Mouse (Mus musculus): ENCODE measurements around the gene Plekhg2. TPM values are rescaled to one million over a fixed set of nuclear protein-coding genes. Genes with fewer than 3 reads are reported as not detected.

The Plekhg2 gene
- total RNA-seq, 2 experiments from 2014 or later, result 6.2 to 8.9 TPM

GRCm38 (mm10) chr7:28383606-28384005 is 11.2 kb upstream of the Plekhg2 start:
- DNase-seq (ENCODE audit: extremely low spot score in 1 of 2, low spot score in 1 of 2), result no peak

GRCm38 (mm10) chr7:28382981-28383396 is 10.6 kb upstream of the Plekhg2 start:
- peak in 1 of 2 experiments; percentile 31 for DNase-seq (ENCODE audit: extremely low spot score in 1 of 2, low spot score in 1 of 2)

GRCm38 (mm10) chr7:28382347-28382951 is 10.1 kb upstream of the Plekhg2 start:
- no peak for DNase-seq (ENCODE audit: extremely low spot score in 1 of 2, low spot score in 1 of 2)

- no peak for DNase-seq (ENCODE audit: extremely low spot score in 1 of 2, low spot score in 1 of 2)
Observed at GRCm38 (mm10) chr7:28381938-28382337, 9.5 kb upstream of the Plekhg2 start.

- DNase-seq (ENCODE audit: extremely low spot score in 1 of 2, low spot score in 1 of 2), result no peak
Observed at GRCm38 (mm10) chr7:28381017-28381790, 8.8 kb upstream of the Plekhg2 start.

GRCm38 (mm10) chr7:28380237-28381016 is 8.0 kb upstream of the Plekhg2 start, which contains the start of gene Zfp36:
Gene Zfp36 (minus strand): TSS chr7:28380253.
- DNase-seq (ENCODE audit: extremely low spot score in 1 of 2, low spot score in 1 of 2), result no peak

- peak; percentile 62 to 80 for DNase-seq (ENCODE audit: extremely low spot score in 1 of 2, low spot score in 1 of 2)
Observed at GRCm38 (mm10) chr7:28378769-28379651, 6.6 kb upstream of the Plekhg2 start.

GRCm38 (mm10) chr7:28378066-28378690 is 5.8 kb upstream of the Plekhg2 start:
- no peak for DNase-seq (ENCODE audit: extremely low spot score in 1 of 2, low spot score in 1 of 2)

GRCm38 (mm10) chr7:28377190-28378065 is 5.0 kb upstream of the Plekhg2 start:
- DNase-seq (ENCODE audit: extremely low spot score in 1 of 2, low spot score in 1 of 2), result no peak

- DNase-seq (ENCODE audit: extremely low spot score in 1 of 2, low spot score in 1 of 2), result no peak
Observed at GRCm38 (mm10) chr7:28376011-28376771, 3.8 kb upstream of the Plekhg2 start.

GRCm38 (mm10) chr7:28375176-28375921 is 3.0 kb upstream of the Plekhg2 start:
- DNase-seq (ENCODE audit: extremely low spot score in 1 of 2, low spot score in 1 of 2), result peak; percentile 43 to 55

- DNase-seq (ENCODE audit: extremely low spot score in 1 of 2, low spot score in 1 of 2), result no peak
Observed at GRCm38 (mm10) chr7:28374647-28375046, 2.2 kb upstream of the Plekhg2 start.

- DNase-seq (ENCODE audit: extremely low spot score in 1 of 2, low spot score in 1 of 2), result no peak
Observed at GRCm38 (mm10) chr7:28373891-28374495, 1.6 kb upstream of the Plekhg2 start.

- peak; percentile 37 to 78 for DNase-seq (ENCODE audit: extremely low spot score in 1 of 2, low spot score in 1 of 2)
Observed at GRCm38 (mm10) chr7:28373131-28373581, 757 bp upstream of the Plekhg2 start.

- DNase-seq (ENCODE audit: extremely low spot score in 1 of 2, low spot score in 1 of 2), result no peak
Observed at GRCm38 (mm10) chr7:28371514-28371989, 847 bp downstream of the Plekhg2 start.

- DNase-seq (ENCODE audit: extremely low spot score in 1 of 2, low spot score in 1 of 2), result no peak
Observed at GRCm38 (mm10) chr7:28370977-28371513, 1.4 kb downstream of the Plekhg2 start.

All from layer of hippocampus, postnatal 25 days (tissue).